Mouse (Mus musculus) G1E (cell line): ENCODE measurements at regions not wholly inside any gene's neighbourhood (a gene's known extent, or its start where the extent isn't known, plus 50 kb on each side); places are given as distances from the start of the nearest gene placed in this dataset.

Experiments used
- CTCF ChIP-seq: IDR thresholded peaks from 2 replicates; pipeline ENCODE4 v1.5.1; 2012; ENCODE audit warnings: low read depth, low read length, inconsistent platforms, mixed read lengths
- GATA1 ChIP-seq: IDR thresholded peaks from 2 replicates; pipeline ENCODE4 v1.6.1; 2012; ENCODE audit warnings: borderline replicate concordance, low read length, inconsistent platforms, mixed read lengths
- GATA2 ChIP-seq: IDR thresholded peaks from 2 replicates; pipeline ENCODE4 v1.6.1; 2012; ENCODE audit warnings: low read depth, low read length, inconsistent platforms, borderline replicate concordance
- TAL1 ChIP-seq: conservative IDR thresholded peaks from 2 replicates; pipeline ENCODE4 v1.6.1; 2012; ENCODE audit warnings: low read depth, low read length, inconsistent platforms, mixed read lengths

DNA sequence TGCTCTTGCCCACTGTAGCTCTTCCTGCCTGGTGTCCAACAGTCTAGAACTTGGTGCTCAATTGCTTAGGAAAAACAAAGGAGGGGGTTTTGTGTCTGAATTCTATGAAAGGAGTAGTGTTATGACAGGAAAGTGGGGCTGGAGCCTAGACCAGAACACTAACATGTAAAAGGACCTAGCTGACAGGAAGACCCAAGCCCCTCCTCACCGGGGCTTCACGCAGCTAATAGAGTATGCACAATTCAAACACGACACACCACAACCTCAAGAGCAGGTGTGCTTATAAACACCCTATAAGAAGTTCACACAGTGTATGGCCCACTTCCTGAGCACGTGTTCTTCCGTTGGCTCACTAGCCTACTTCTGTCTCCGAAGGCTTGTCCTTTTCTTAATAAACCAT lies 61.7 kb upstream of the Ifngr1 start:
- no peak for TF ChIP-seq CTCF
- TF ChIP-seq TAL1: no peak
- no peak for TF ChIP-seq GATA1
- TF ChIP-seq GATA2: no peak
